Mouse (Mus musculus): ENCODE results near the gene Gm28079. TPM values are rescaled to one million over a fixed set of nuclear protein-coding genes. Genes with fewer than 3 reads are reported as not detected.
"Not testable (repeated sequence)": the region's sequence is repeated elsewhere in the genome, so short reads cannot be mapped to it uniquely, and the experiment has no call there.

Gm28079 gene
- not detected in 2 replicates for polyA plus RNA-seq (2015; fragmentation: Nextera tagmentation; extraction: Ambion mirVana)

DNA sequence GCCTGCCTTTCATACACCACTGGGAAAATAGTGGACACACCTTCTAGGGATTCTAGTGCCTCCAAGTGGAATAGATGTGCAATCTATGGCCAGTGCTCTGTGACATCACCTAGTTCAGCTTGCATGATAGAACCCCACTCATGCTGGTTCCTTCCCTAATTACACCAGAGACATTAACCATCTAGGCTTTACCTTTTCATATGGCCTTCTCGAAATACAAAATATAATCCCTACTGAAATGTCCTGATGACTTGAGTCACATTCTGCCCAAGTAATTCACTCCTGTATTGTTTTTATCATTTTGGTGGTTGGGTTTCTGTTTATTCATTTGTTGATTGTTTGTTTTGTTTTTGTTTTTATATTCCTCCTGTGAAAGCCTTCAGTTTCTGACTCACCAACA is at the start of gene Gm28079:
Gm28079 (minus strand) TSS at position 101 of the 400 bp plus-strand sequence.
- H3K9ac ChIP-seq; H3K4me2 ChIP-seq; H3K9me3 ChIP-seq (replicated peaks); H3K4me1 ChIP-seq (replicated peaks); H3K36me3 ChIP-seq; H3K27ac ChIP-seq; H3K4me3 ChIP-seq; H3K27me3 ChIP-seq; ATAC-seq (replicated peaks; ENCODE audit: insufficient number of reproducible peaks, insufficient read depth, low FRiP score, low read depth): not testable (repeated sequence)
- no CpG with 5 or more reads among the region's 1 CpGs for WGBS
